Mouse (Mus musculus) embryonic facial prominence, embryonic 15.5 days (tissue): Measurements from ENCODE around the gene Padi2. TPM values are rescaled to one million over a fixed set of nuclear protein-coding genes. Genes with fewer than 3 reads are reported as not detected.

Experiments
- ATAC-seq: fragments of 200-750 bp; cut with Nextera tagmentation; 2 replicates; pipeline ENCODE4 v1.8.0; 2017; ENCODE audit warnings: low read depth, moderate TSS enrichment; ENCODE audit not compliant: insufficient number of reproducible peaks, low FRiP score, low TSS enrichment
- H3K27ac ChIP-seq: fragments of 300-500 bp; sonication (generic); replicated peaks from 2 replicates; pipeline ENCODE4 v1.5.1; 2015; ENCODE audit warnings: mild to moderate bottlenecking, inconsistent platforms
- H3K27me3 ChIP-seq: fragments of 300-500 bp; sonication (generic); 2 replicates; pipeline ENCODE4 v1.6.1; 2015; ENCODE audit warnings: inconsistent platforms
- H3K36me3 ChIP-seq: fragments of 300-500 bp; sonication (generic); 2 replicates; pipeline ENCODE4 v1.6.1; 2015; ENCODE audit warnings: mild to moderate bottlenecking, inconsistent platforms
- H3K4me1 ChIP-seq: fragments of 300-500 bp; sonication (generic); 2 replicates; pipeline ENCODE4 v1.6.1; 2015; ENCODE audit warnings: inconsistent platforms
- H3K4me2 ChIP-seq: fragments of 300-500 bp; sonication (generic); replicated peaks from 2 replicates; pipeline ENCODE4 v1.6.1; 2015; ENCODE audit warnings: mild to moderate bottlenecking, inconsistent platforms
- H3K4me3 ChIP-seq: fragments of 300-500 bp; sonication (generic); replicated peaks from 2 replicates; pipeline ENCODE4 v1.5.1; 2015; ENCODE audit warnings: mild to moderate bottlenecking, inconsistent platforms
- H3K9ac ChIP-seq: fragments of 300-500 bp; sonication (generic); 2 replicates; pipeline ENCODE4 v1.6.1; 2015; ENCODE audit warnings: inconsistent platforms
- H3K9me3 ChIP-seq: fragments of 300-500 bp; sonication (generic); replicated peaks from 2 replicates; pipeline ENCODE4 v1.6.1; 2016; ENCODE audit warnings: inconsistent platforms
- WGBS: fragments of 180-500 bp; shearing (Covaris S2); methylation state at CpG from one replicate; pipeline ENCODE4 v1.1.7; 2015; 5-methylcytosine and 5-hydroxymethylcytosine counted together
- polyA plus RNA-seq: library from polyadenylated mRNA; unstranded; fragments of >200 nt; fragmentation: Nextera tagmentation; extraction: Ambion mirVana; gene quantifications from 2 replicates; pipeline ENCODE4 v1.2.1, GENCODE M21; 2015

Padi2 gene
- polyA plus RNA-seq, 1 experiment from 2014 or later: 15.3 TPM

GRCm38 (mm10) chr4:140988706-140989290 is 82.7 kb downstream of the Padi2 start:
- Histone ChIP-seq H3K4me1 (peaks cover 44% of the 10 kb centered on the region), H3K9me3 (no peaks in the 10 kb centered on the region), H3K4me3 (no peak overlapping the region), H3K27ac (no peak overlapping the region), H3K27me3 (no peaks in the 10 kb centered on the region), H3K36me3 (peaks cover 18% of the 10 kb centered on the region), H3K9ac (no peak overlapping the region), H3K4me2 (no peak overlapping the region)
- WGBS: 60% methylated on average over 7 of the region's 7 CpGs
- ATAC-seq: no peak

- Histone ChIP-seq H3K9me3 (no peaks in the 10 kb centered on the region), H3K36me3 (peaks cover 24% of the 10 kb centered on the region), H3K4me1 (peaks cover 37% of the 10 kb centered on the region), H3K4me3 (no peak overlapping the region), H3K4me2 (no peak overlapping the region), H3K27me3 (no peaks in the 10 kb centered on the region), H3K27ac (no peak overlapping the region), H3K9ac (no peak overlapping the region)
- WGBS: 91% methylated on average over 14 of the region's 14 CpGs
- ATAC-seq: no peak
Measured at GRCm38 (mm10) chr4:140989447-140989846, 83.3 kb downstream of the Padi2 start.

GRCm38 (mm10) chr4:140992215-140992614 is 86.1 kb downstream of the Padi2 start:
- Histone ChIP-seq H3K9me3 (no peaks in the 10 kb centered on the region), H3K36me3 (peaks cover 52% of the 10 kb centered on the region)
- 77% methylated on average over 20 of the region's 20 CpGs for WGBS

GRCm38 (mm10) chr4:140993846-140994245 is 87.7 kb downstream of the Padi2 start:
- no peak overlapping the region for H3K9ac ChIP-seq
- ATAC-seq: no peak
- H3K9me3 ChIP-seq: no peaks in the 10 kb centered on the region
- no peak overlapping the region for H3K27ac ChIP-seq
- 90% methylated on average over 8 of the region's 8 CpGs for whole genome bisulfite sequencing
- no peak overlapping the region for H3K4me3 ChIP-seq
- H3K36me3 ChIP-seq: peaks cover 65% of the 10 kb centered on the region
- no peaks in the 10 kb centered on the region for H3K27me3 ChIP-seq
- no peak overlapping the region for H3K4me2 ChIP-seq
- H3K4me1 ChIP-seq: peaks cover 10% of the 10 kb centered on the region; the same call in 1 of the 2 replicates

More at GRCm38 (mm10) chr4:140992215-140992614, 86.1 kb downstream of the Padi2 start:
- Histone ChIP-seq H3K27me3 (no peaks in the 10 kb centered on the region), H3K9ac (no peak overlapping the region), H3K4me2 (no peak overlapping the region), H3K4me1 (peaks cover 26% of the 10 kb centered on the region), H3K4me3 (no peak overlapping the region), H3K27ac (no peak overlapping the region)
- ATAC-seq: no peak

- H3K27me3 ChIP-seq: no peaks in the 10 kb centered on the region
- peaks cover 85% of the 10 kb centered on the region for H3K36me3 ChIP-seq
- H3K9ac ChIP-seq: no peak overlapping the region
- H3K4me3 ChIP-seq: no peak overlapping the region
- no peak for ATAC-seq
- H3K27ac ChIP-seq: no peak overlapping the region
- H3K9me3 ChIP-seq: no peaks in the 10 kb centered on the region
- no peaks in the 10 kb centered on the region for H3K4me1 ChIP-seq
- WGBS: 91% methylated on average over 8 of the region's 8 CpGs
- H3K4me2 ChIP-seq: no peak overlapping the region
Measured at GRCm38 (mm10) chr4:140995811-140996210, 89.7 kb downstream of the Padi2 start.

- H3K27me3 ChIP-seq: no peaks in the 10 kb centered on the region
- H3K4me3 ChIP-seq: no peak overlapping the region
- ATAC-seq: no peak
- peaks cover 95% of the 10 kb centered on the region for H3K36me3 ChIP-seq
- no peak overlapping the region for H3K9ac ChIP-seq
- H3K4me2 ChIP-seq: no peak overlapping the region
- H3K4me1 ChIP-seq: no peaks in the 10 kb centered on the region
- H3K27ac ChIP-seq: no peak overlapping the region
- no peaks in the 10 kb centered on the region for H3K9me3 ChIP-seq
- 95% methylated on average over 9 of the region's 9 CpGs for WGBS
Measured at GRCm38 (mm10) chr4:140996812-140997211, 90.7 kb downstream of the Padi2 start.

Other genes with a start within 250 kb of the Padi2 start
- gene Arhgef10l, start 240.3 kb upstream of the Padi2 start, polyA plus RNA-seq: 17.0 and 18.6 TPM in 2 replicates
- gene Rcc2, start 205.8 kb upstream of the Padi2 start, polyA plus RNA-seq: 47.0 and 55.0 TPM in 2 replicates
- gene Padi6, start 163.7 kb upstream of the Padi2 start, polyA plus RNA-seq: not detected in 2 replicates
- gene Padi4, start 132.1 kb upstream of the Padi2 start, polyA plus RNA-seq: 1.7 and 1.9 TPM in 2 replicates
- 2.4 and 4.4 TPM in 2 replicates for gene Padi3, start 95.7 kb upstream of the Padi2 start, polyA plus RNA-seq
- gene Padi1, start 60.6 kb upstream of the Padi2 start, polyA plus RNA-seq: 0.85 and 1.0 TPM in 2 replicates
- gene Sdhb, start 54.9 kb downstream of the Padi2 start, polyA plus RNA-seq: 356 and 362 TPM in 2 replicates
- 47.2 and 48.1 TPM in 2 replicates for gene Atp13a2, start 80.5 kb downstream of the Padi2 start, polyA plus RNA-seq
- 923 and 969 TPM in 2 replicates for gene Mfap2, start 104.1 kb downstream of the Padi2 start, polyA plus RNA-seq
- gene Crocc, start 154.2 kb downstream of the Padi2 start, polyA plus RNA-seq: 6.9 and 7.0 TPM in 2 replicates
- gene Necap2, start 172.0 kb downstream of the Padi2 start, polyA plus RNA-seq: 88.0 and 93.4 TPM in 2 replicates
- gene Spata21, start 182.0 kb downstream of the Padi2 start, polyA plus RNA-seq: 0.20 and 0.28 TPM in 2 replicates
- gene Szrd1, start 233.4 kb downstream of the Padi2 start, polyA plus RNA-seq: 43.9 and 45.1 TPM in 2 replicates
- 23.7 and 25.8 TPM in 2 replicates for gene Fbxo42, start 241.6 kb downstream of the Padi2 start, polyA plus RNA-seq